Mouse (Mus musculus): ENCODE results near the gene Clcn1. TPM values are rescaled to one million over a fixed set of nuclear protein-coding genes. Genes with fewer than 3 reads are reported as not detected.

Gene Clcn1
- total and polyA plus RNA-seq, 3 experiments = 4.3 to 12.1 (median 4.9) TPM

DNA sequence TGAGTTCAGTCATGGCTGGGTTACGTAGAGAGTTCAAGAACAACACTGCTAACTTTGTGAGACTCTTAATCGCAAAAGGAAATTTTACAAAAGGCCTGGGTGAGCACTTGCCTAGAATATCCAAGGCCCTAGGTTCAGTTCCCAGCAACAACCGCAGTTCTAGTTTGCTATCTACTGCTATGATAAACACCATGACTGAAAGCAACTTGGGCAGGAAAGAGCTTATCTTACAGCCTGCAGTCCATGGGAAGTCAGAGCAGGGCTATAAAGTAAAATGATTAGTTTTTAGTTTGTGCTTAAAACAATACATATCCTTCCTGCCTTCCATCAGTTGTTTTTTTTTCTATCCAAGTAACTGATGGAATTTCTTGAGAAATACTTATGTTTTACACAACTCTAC lies 40.0 kb downstream of the Clcn1 start:
- Histone ChIP-seq H3K4me1 (ENCODE audit: control insufficient read depth, insufficient read depth, low read length) (peaks cover 2% of the 10 kb centered on the region), H3K9ac (ENCODE audit: low read depth, low read length) (no peak overlapping the region), H3K36me3 (ENCODE audit: control insufficient read depth, insufficient read depth, low read length) (no peaks in the 10 kb centered on the region), H3K27ac (no peak overlapping the region), H3K79me2 (replicated peaks; ENCODE audit: control insufficient read depth, insufficient read depth, low read length) (no peaks in the 10 kb centered on the region), H3K4me3 (no peak overlapping the region), H3K27me3 (ENCODE audit: control insufficient read depth, insufficient read depth, low read length) (peaks cover 10% of the 10 kb centered on the region)
- no peak for TF ChIP-seq CTCF (IDR thresholded peaks at IDR 0.05)
- TF ChIP-seq POLR2A (IDR thresholded peaks at IDR 0.05; ENCODE audit: insufficient read depth, low read depth, low read length) = no peak
- no peak for TF ChIP-seq EP300 (IDR thresholded peaks at IDR 0.05; ENCODE audit: insufficient read depth, low read depth, low read length)
- 77% methylated on average over 3 of the region's 3 CpGs for WGBS
- intact Hi-C loops (cut with DNase I) = loop anchor here (10.0 kb wide), 1 partner anchor 562 kb away; no protein-coding TSS in a partner anchor
- DNase-seq = no peak

DNA sequence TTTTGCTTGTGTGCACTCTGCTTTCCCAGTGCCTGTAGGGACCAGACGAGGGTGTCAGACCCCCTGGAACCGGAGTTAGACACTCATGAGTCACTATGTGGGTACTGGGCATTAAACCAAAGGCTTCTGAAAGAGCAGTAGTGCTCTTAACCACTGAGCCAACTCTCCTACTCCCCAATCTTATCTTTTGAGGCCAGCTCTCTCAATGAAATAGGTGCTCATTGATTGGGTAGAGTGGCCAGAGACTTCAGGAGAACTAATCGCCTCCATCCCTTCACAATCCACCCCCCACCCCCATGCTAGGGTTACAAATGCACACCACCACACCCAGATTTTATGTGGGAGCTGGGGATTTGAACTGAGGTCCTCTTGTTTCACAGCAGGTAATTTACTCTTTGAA lies 42.3 kb downstream of the Clcn1 start:
- Histone ChIP-seq H3K4me3 (no peak overlapping the region), H3K27me3 (ENCODE audit: control insufficient read depth, insufficient read depth, low read length) (peaks cover 7% of the 10 kb centered on the region), H3K9ac (ENCODE audit: low read depth, low read length) (no peak overlapping the region), H3K4me1 (ENCODE audit: control insufficient read depth, insufficient read depth, low read length) (peaks cover 2% of the 10 kb centered on the region), H3K27ac (no peak overlapping the region), H3K36me3 (ENCODE audit: control insufficient read depth, insufficient read depth, low read length) (no peaks in the 10 kb centered on the region), H3K79me2 (replicated peaks; ENCODE audit: control insufficient read depth, insufficient read depth, low read length) (no peaks in the 10 kb centered on the region)
- intact Hi-C loops (cut with DNase I) = loop anchor here (10.0 kb wide), 1 partner anchor 564 kb away; no protein-coding TSS in a partner anchor
- DNase-seq = no peak
- 55% methylated on average over 3 of the region's 3 CpGs for WGBS
- TF ChIP-seq POLR2A (IDR thresholded peaks at IDR 0.05; ENCODE audit: insufficient read depth, low read depth, low read length) (no peak), CTCF (IDR thresholded peaks at IDR 0.05) (no peak), EP300 (IDR thresholded peaks at IDR 0.05; ENCODE audit: insufficient read depth, low read depth, low read length) (no peak)

DNA sequence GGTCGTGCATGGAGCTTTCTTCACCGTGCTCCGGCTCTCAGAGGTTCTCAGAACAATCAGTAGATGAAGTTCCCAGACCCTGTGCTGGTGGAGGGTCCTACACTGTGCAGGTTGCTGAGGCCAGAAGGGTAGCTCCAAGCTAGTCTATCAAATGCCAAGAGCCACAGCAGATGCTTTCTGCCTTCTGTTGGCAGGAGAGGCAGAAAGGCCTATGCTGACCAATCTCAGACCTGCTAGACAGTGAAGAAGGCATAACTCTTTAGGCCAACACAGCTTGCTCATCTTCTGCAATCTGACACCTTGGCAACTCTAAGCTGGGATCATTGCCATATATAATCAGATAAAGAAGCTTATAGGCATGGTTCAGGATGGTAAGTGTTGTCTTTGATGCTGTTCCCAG lies 43.7 kb downstream of the Clcn1 start:
- H3K27ac ChIP-seq = no peak overlapping the region
- no peaks in the 10 kb centered on the region for H3K4me1 ChIP-seq (ENCODE audit: control insufficient read depth, insufficient read depth, low read length)
- 83% methylated on average over 3 of the region's 3 CpGs for WGBS
- H3K36me3 ChIP-seq (ENCODE audit: control insufficient read depth, insufficient read depth, low read length) = no peaks in the 10 kb centered on the region
- TF ChIP-seq EP300 (IDR thresholded peaks at IDR 0.05; ENCODE audit: insufficient read depth, low read depth, low read length) (no peak), POLR2A (IDR thresholded peaks at IDR 0.05; ENCODE audit: insufficient read depth, low read depth, low read length) (no peak), CTCF (IDR thresholded peaks at IDR 0.05) (no peak)
- H3K79me2 ChIP-seq (replicated peaks; ENCODE audit: control insufficient read depth, insufficient read depth, low read length) = no peaks in the 10 kb centered on the region
- DNase-seq = no peak
- H3K4me3 ChIP-seq = no peak overlapping the region
- intact Hi-C loops (cut with DNase I) = no loop called here
- no peaks in the 10 kb centered on the region for H3K27me3 ChIP-seq (ENCODE audit: control insufficient read depth, insufficient read depth, low read length)
- no peak overlapping the region for H3K9ac ChIP-seq (ENCODE audit: low read depth, low read length)

DNA sequence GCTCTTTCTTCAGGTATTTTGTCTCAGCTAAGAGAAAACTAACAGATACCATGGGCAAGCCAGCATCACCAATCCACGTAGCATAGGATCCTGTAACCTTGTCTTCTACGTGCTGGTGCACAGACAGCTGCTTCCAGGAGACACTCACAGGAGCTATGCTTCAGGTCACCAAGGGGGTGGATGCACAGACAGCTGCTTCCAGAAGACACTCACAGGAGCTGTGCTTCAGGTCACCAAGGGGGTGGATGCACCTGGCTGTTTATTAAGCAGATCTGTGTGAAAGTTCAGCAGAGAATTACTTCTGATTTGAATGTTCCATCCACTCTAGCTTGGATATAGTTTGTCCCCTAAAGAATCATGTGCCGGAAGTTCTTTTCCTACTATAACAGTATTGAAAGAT lies 44.5 kb downstream of the Clcn1 start:
- Histone ChIP-seq H3K27ac (no peak overlapping the region), H3K9ac (ENCODE audit: low read depth, low read length) (no peak overlapping the region), H3K4me1 (ENCODE audit: control insufficient read depth, insufficient read depth, low read length) (no peaks in the 10 kb centered on the region), H3K4me3 (no peak overlapping the region), H3K36me3 (ENCODE audit: control insufficient read depth, insufficient read depth, low read length) (no peaks in the 10 kb centered on the region), H3K27me3 (ENCODE audit: control insufficient read depth, insufficient read depth, low read length) (no peaks in the 10 kb centered on the region), H3K79me2 (replicated peaks; ENCODE audit: control insufficient read depth, insufficient read depth, low read length) (no peaks in the 10 kb centered on the region)
- no peak for DNase-seq
- no peak for TF ChIP-seq CTCF (IDR thresholded peaks at IDR 0.05)
- no peak for TF ChIP-seq POLR2A (IDR thresholded peaks at IDR 0.05; ENCODE audit: insufficient read depth, low read depth, low read length)
- no peak for TF ChIP-seq EP300 (IDR thresholded peaks at IDR 0.05; ENCODE audit: insufficient read depth, low read depth, low read length)
- 95% methylated on average over 3 of the region's 3 CpGs for WGBS
- intact Hi-C loops (cut with DNase I) = no loop called here

DNA sequence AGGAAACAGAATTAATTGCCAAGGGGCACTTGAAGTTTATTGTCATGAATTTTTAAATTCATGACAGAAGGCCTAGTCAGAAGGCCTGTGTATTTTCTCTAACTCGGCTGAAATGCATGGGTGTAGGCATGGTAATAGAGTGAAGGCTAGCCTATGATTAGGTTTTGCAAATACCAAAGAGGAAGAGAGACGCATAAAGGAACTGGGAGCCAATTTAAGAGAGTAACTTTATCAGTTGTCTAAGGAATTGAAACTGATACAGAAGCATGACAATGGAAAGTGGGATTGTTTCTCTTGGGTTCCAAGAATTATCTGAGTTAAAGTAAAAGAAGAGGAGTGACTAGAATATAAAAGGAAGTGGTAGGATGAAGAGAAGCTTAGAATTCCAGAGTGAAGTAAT lies 52.7 kb downstream of the Clcn1 start:
- 72% methylated on average over 2 of the region's 2 CpGs for WGBS
- intact Hi-C loops (cut with DNase I) = no loop called here
- peaks cover 1% of the 10 kb centered on the region for H3K4me1 ChIP-seq (ENCODE audit: control insufficient read depth, insufficient read depth, low read length)
- H3K9ac ChIP-seq (ENCODE audit: low read depth, low read length) = no peak overlapping the region
- no peak for DNase-seq
- no peaks in the 10 kb centered on the region for H3K79me2 ChIP-seq (replicated peaks; ENCODE audit: control insufficient read depth, insufficient read depth, low read length)
- H3K27ac ChIP-seq = no peak overlapping the region
- H3K36me3 ChIP-seq (ENCODE audit: control insufficient read depth, insufficient read depth, low read length) = no peaks in the 10 kb centered on the region
- H3K4me3 ChIP-seq = no peak overlapping the region
- H3K27me3 ChIP-seq (ENCODE audit: control insufficient read depth, insufficient read depth, low read length) = no peaks in the 10 kb centered on the region
- TF ChIP-seq EP300 (IDR thresholded peaks at IDR 0.05; ENCODE audit: insufficient read depth, low read depth, low read length) (no peak), CTCF (IDR thresholded peaks at IDR 0.05) (no peak), POLR2A (IDR thresholded peaks at IDR 0.05; ENCODE audit: insufficient read depth, low read depth, low read length) (no peak)

DNA sequence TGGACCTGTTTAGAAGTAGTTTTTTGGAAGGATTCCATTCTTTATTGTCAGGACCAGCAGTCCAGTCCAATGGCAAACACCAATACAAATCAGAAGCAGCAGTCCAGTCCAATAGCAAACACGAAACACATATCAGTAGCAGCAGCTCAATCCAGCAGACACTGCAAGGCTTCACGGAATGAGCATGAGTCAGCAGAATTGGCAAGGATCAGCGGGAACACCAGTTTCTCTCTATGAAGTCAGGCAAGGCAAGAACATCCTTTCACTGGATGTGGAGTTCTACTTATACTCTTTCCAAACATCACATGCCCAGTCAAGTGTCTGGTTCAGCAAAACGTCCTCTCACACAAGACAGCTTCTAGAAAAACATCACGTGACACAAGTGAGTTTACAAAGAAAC lies 53.5 kb downstream of the Clcn1 start:
- H3K79me2 ChIP-seq (replicated peaks; ENCODE audit: control insufficient read depth, insufficient read depth, low read length) = no peaks in the 10 kb centered on the region
- intact Hi-C loops (cut with DNase I) = no loop called here
- no peak overlapping the region for H3K4me3 ChIP-seq
- no peak overlapping the region for H3K27ac ChIP-seq
- TF ChIP-seq POLR2A (IDR thresholded peaks at IDR 0.05; ENCODE audit: insufficient read depth, low read depth, low read length) (no peak), EP300 (IDR thresholded peaks at IDR 0.05; ENCODE audit: insufficient read depth, low read depth, low read length) (no peak), CTCF (IDR thresholded peaks at IDR 0.05) (no peak)
- H3K4me1 ChIP-seq (ENCODE audit: control insufficient read depth, insufficient read depth, low read length) = peaks cover 1% of the 10 kb centered on the region
- no peak overlapping the region for H3K9ac ChIP-seq (ENCODE audit: low read depth, low read length)
- H3K27me3 ChIP-seq (ENCODE audit: control insufficient read depth, insufficient read depth, low read length) = no peaks in the 10 kb centered on the region
- no peaks in the 10 kb centered on the region for H3K36me3 ChIP-seq (ENCODE audit: control insufficient read depth, insufficient read depth, low read length)
- peak in 1 of 2 experiments; percentile 48 for DNase-seq
- 51% methylated on average over 5 of the region's 5 CpGs for WGBS
